In genomic region chr17:87608841-87609240, GRCm38 (mm10) we compare ENCODE assay signal across 9 mouse cellular contexts. TPM values are rescaled to one million over a fixed set of nuclear protein-coding genes. Genes with fewer than 3 reads are reported as not detected.
DNase-seq lines count a peak whose midpoint lies in the region; ATAC-seq lines count a peak whose summit lies in the region.
"Had no signal": no experiment of that assay in that cellular context is flagged by ENCODE, and none has a peak within 500 bp of the region (broad histone marks: within the 10 kb centered on the region; RNA-seq: fewer than 3 reads in every experiment).

No protein-coding gene starts in this region.

- H3K27me3 ChIP-seq in forebrain, embryonic 13.5 days = no peaks in the 10 kb centered on the region
- no peaks in the 10 kb centered on the region for H3K27me3 ChIP-seq in forebrain, embryonic 14.5 days (replicated peaks; ENCODE audit: control insufficient read depth, insufficient read depth, low read length)
- no peaks in the 10 kb centered on the region for H3K27me3 ChIP-seq in lung, embryonic 16.5 days (ENCODE audit: control insufficient read depth, insufficient read depth, low read depth, low read length)
- no peaks in the 10 kb centered on the region for H3K27me3 ChIP-seq in intestine, embryonic 16.5 days (replicated peaks; ENCODE audit: control insufficient read depth, insufficient read depth, low read length)
- H3K27me3 ChIP-seq in stomach, embryonic 15.5 days (replicated peaks) = no peaks in the 10 kb centered on the region

- no peak overlapping the region for H3K9ac ChIP-seq in forebrain, embryonic 13.5 days
- H3K9ac ChIP-seq in forebrain, embryonic 14.5 days (ENCODE audit: low read length) = no peak overlapping the region
- H3K9ac ChIP-seq in lung, embryonic 16.5 days (ENCODE audit: low read length) = no peak overlapping the region
- H3K9ac ChIP-seq in intestine, embryonic 16.5 days (ENCODE audit: low read depth, low read length) = peak overlapping the region; percentile 59; the same call in 1 of the 2 replicates
- no peak overlapping the region for H3K9ac ChIP-seq in stomach, embryonic 15.5 days

- no peaks in the 10 kb centered on the region for H3K9me3 ChIP-seq in forebrain, embryonic 13.5 days (replicated peaks)
- H3K9me3 ChIP-seq in forebrain, embryonic 14.5 days (replicated peaks; ENCODE audit: control insufficient read depth, low read length) = no peaks in the 10 kb centered on the region
- H3K9me3 ChIP-seq in lung, embryonic 16.5 days (ENCODE audit: control insufficient read depth, low read length) = no peaks in the 10 kb centered on the region
- no peaks in the 10 kb centered on the region for H3K9me3 ChIP-seq in intestine, embryonic 16.5 days (ENCODE audit: control insufficient read depth, low read length)
- no peaks in the 10 kb centered on the region for H3K9me3 ChIP-seq in stomach, embryonic 15.5 days

- no peak overlapping the region for H3K4me3 ChIP-seq in forebrain, embryonic 13.5 days
- no peak overlapping the region for H3K4me3 ChIP-seq in forebrain, embryonic 14.5 days (ENCODE audit: low read depth, low read length)
- H3K4me3 ChIP-seq in lung, embryonic 16.5 days (ENCODE audit: low read length) = no peak overlapping the region
- H3K4me3 ChIP-seq in intestine, embryonic 16.5 days (ENCODE audit: low read length) = peak overlapping the region; percentile 43; the same call in 1 of the 2 replicates
- no peak overlapping the region for H3K4me3 ChIP-seq in stomach, embryonic 15.5 days (replicated peaks)

- no peaks in the 10 kb centered on the region for H3K36me3 ChIP-seq in forebrain, embryonic 13.5 days (ENCODE audit: poor library complexity, severe bottlenecking)
- no peaks in the 10 kb centered on the region for H3K36me3 ChIP-seq in forebrain, embryonic 14.5 days (ENCODE audit: control insufficient read depth, insufficient read depth, low read length)
- H3K36me3 ChIP-seq in lung, embryonic 16.5 days (ENCODE audit: control insufficient read depth, insufficient read depth, low read length) = no peaks in the 10 kb centered on the region
- no peaks in the 10 kb centered on the region for H3K36me3 ChIP-seq in intestine, embryonic 16.5 days (ENCODE audit: control insufficient read depth, insufficient read depth, low read length)
- no peaks in the 10 kb centered on the region for H3K36me3 ChIP-seq in stomach, embryonic 15.5 days

- H3K4me1 ChIP-seq in forebrain, embryonic 13.5 days = peaks cover 17% of the 10 kb centered on the region
- H3K4me1 ChIP-seq in forebrain, embryonic 14.5 days (ENCODE audit: control insufficient read depth, insufficient read depth, low read length) = peaks cover 4% of the 10 kb centered on the region; the same call in 1 of the 2 replicates
- peaks cover 17% of the 10 kb centered on the region for H3K4me1 ChIP-seq in lung, embryonic 16.5 days (replicated peaks; ENCODE audit: control insufficient read depth, insufficient read depth, low read length)
- H3K4me1 ChIP-seq in intestine, embryonic 16.5 days (ENCODE audit: control insufficient read depth, insufficient read depth, low read length) = peaks cover 28% of the 10 kb centered on the region
- H3K4me1 ChIP-seq in stomach, embryonic 15.5 days = peaks cover 12% of the 10 kb centered on the region

- H3K27ac ChIP-seq in forebrain, embryonic 13.5 days = no peak overlapping the region
- H3K27ac ChIP-seq in forebrain, embryonic 14.5 days (ENCODE audit: low read depth, low read length) = no peak overlapping the region
- no peak overlapping the region for H3K27ac ChIP-seq in lung, embryonic 16.5 days (ENCODE audit: low read length)
- peak overlapping the region; percentile 88 for H3K27ac ChIP-seq in intestine, embryonic 16.5 days (ENCODE audit: low read length)
- H3K27ac ChIP-seq in stomach, embryonic 15.5 days = peak overlapping the region; percentile 86; the same call in 1 of the 2 replicates

- ATAC-seq in forebrain, embryonic 13.5 days = no peak
- ATAC-seq in forebrain, embryonic 14.5 days = no peak
- no peak for ATAC-seq in lung, embryonic 16.5 days (ENCODE audit: low read depth)
- no peak for ATAC-seq in intestine, embryonic 16.5 days
- ATAC-seq in stomach, embryonic 15.5 days (ENCODE audit: insufficient read depth, low FRiP score, low read depth) = no peak

- no peak for DNase-seq in forebrain, embryonic 14.5 days (ENCODE audit: low spot score)
- DNase-seq in lung, adult 18-20 months = no peak
- no peak for DNase-seq in urinary bladder, postnatal 10 days (ENCODE audit: low spot score)
- no peak for DNase-seq in frontal cortex, postnatal 10 days (ENCODE audit: low spot score in 2 of 2)
- DNase-seq: cerebellum, postnatal 36 days had no signal

- H3K4me2 ChIP-seq in forebrain, embryonic 13.5 days = peak overlapping the region; percentile 18; the same call in 1 of the 2 replicates
- no peak overlapping the region; the same call in 1 of the 2 replicates for H3K4me2 ChIP-seq in forebrain, embryonic 14.5 days (ENCODE audit: low read length)
- peak overlapping the region; percentile 60; the same call in 1 of the 2 replicates for H3K4me2 ChIP-seq in lung, embryonic 16.5 days (ENCODE audit: low read depth, low read length)
- H3K4me2 ChIP-seq in intestine, embryonic 16.5 days (ENCODE audit: low read depth, low read length) = peak overlapping the region; percentile 47
- H3K4me2 ChIP-seq in stomach, embryonic 15.5 days = peak overlapping the region; percentile 57

- WGBS in forebrain, embryonic 13.5 days = 88% methylated on average over 8 of the region's 8 CpGs
- 91% methylated on average over 8 of the region's 8 CpGs for WGBS in forebrain, embryonic 14.5 days
- 74% methylated on average over 8 of the region's 8 CpGs for whole genome bisulfite sequencing in lung, embryonic 16.5 days
- 59% methylated on average over 8 of the region's 8 CpGs for WGBS in intestine, embryonic 16.5 days
- WGBS in stomach, embryonic 15.5 days = 68% methylated on average over 8 of the region's 8 CpGs

RNA-seq across cellular contexts. Expression of gene Epcam, which starts 26.9 kb away (rescaled TPM):
- polyA plus RNA-seq in forebrain, embryonic 13.5 days (2015; fragmentation: Nextera tagmentation; extraction: Ambion mirVana) = 4.0 and 5.2 TPM in 2 replicates
- polyA plus RNA-seq in forebrain, embryonic 14.5 days (2014; fragmentation: Nextera tagmentation; extraction: Ambion mirVana) = 2.5 and 3.1 TPM in 2 replicates
- polyA plus RNA-seq in lung, embryonic 16.5 days (2015; fragmentation: Nextera tagmentation; extraction: Ambion mirVana) = 356 TPM in 2 replicates
- 1,152 and 1,162 TPM in 2 replicates for polyA plus RNA-seq in intestine, embryonic 16.5 days (2015; fragmentation: Nextera tagmentation; extraction: Ambion mirVana)
- 495 and 535 TPM in 2 replicates for polyA plus RNA-seq in stomach, embryonic 15.5 days (2015; fragmentation: Nextera tagmentation; extraction: Ambion mirVana)

Comparison
In these comparisons a context has a peak if more than half of its experiments do, and no peak if none do; other contexts are left out.
1. H3K27ac ChIP-seq: peak in intestine, embryonic 16.5 days (single experiment) and stomach, embryonic 15.5 days (single experiment); none in forebrain, embryonic 13.5 days (single experiment), forebrain, embryonic 14.5 days (single experiment) and lung, embryonic 16.5 days (single experiment).
2. RNA of gene Epcam, which starts 26.9 kb away (polyA plus RNA-seq): 1,152 to 1,162 TPM in intestine, embryonic 16.5 days, 495 to 535 TPM in stomach, embryonic 15.5 days and 356 TPM in lung, embryonic 16.5 days; 4.0 to 5.2 TPM in forebrain, embryonic 13.5 days and 2.5 to 3.1 TPM in forebrain, embryonic 14.5 days; every median in the first group is over 10 times any median in the second.